Mouse (Mus musculus) liver, embryonic 14.5 days (tissue): Measurements from ENCODE around the gene Ubr4.

ENCODE experiments used
- CTCF ChIP-seq: IDR thresholded peaks from 2 replicates; pipeline ENCODE4 v1.5.1; 2016; ENCODE audit warnings: antibody characterized with exemption, low read depth, control low read depth
- EP300 ChIP-seq: IDR thresholded peaks from 2 replicates; pipeline ENCODE4 v1.6.1; 2016; ENCODE audit warnings: antibody characterized with exemption, low read depth

DNA sequence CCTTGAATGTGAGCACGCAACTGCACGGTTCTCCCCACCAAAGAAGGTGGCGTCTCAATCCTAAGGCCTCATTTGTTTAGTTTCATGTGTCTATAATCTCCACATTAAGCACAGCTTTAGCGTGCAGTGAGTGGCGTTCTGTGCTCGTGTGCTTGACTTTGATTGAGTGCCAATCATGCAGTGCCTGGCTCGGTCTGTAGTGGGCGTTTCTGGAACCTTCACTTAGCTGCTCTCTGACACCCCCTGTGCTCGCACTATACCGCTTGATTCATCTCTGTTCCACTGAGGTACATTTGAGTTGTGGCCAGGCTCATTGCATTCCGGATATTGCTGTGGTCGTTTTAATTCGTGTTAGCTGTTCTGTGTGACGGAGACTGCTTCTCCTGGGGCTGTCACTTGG lies 50.8 kb downstream of the Ubr4 start:
- peak; percentile 32; the same call in 1 of the 2 replicates for TF ChIP-seq CTCF
- no peak for TF ChIP-seq EP300
